Mouse (Mus musculus): ENCODE results near the gene Zfp11. TPM values are rescaled to one million over a fixed set of nuclear protein-coding genes. Genes with fewer than 3 reads are reported as not detected.
A peak's percentile ranks its signal among the peaks of the same experiment; 100 is the strongest.
"Not testable (repeated sequence)": the region's sequence is repeated elsewhere in the genome, so short reads cannot be mapped to it uniquely, and the experiment has no call there.

The Zfp11 gene
- polyA plus RNA-seq (2015; fragmentation: Nextera tagmentation; extraction: Ambion mirVana): 4.5 and 5.0 TPM in 2 replicates

DNA sequence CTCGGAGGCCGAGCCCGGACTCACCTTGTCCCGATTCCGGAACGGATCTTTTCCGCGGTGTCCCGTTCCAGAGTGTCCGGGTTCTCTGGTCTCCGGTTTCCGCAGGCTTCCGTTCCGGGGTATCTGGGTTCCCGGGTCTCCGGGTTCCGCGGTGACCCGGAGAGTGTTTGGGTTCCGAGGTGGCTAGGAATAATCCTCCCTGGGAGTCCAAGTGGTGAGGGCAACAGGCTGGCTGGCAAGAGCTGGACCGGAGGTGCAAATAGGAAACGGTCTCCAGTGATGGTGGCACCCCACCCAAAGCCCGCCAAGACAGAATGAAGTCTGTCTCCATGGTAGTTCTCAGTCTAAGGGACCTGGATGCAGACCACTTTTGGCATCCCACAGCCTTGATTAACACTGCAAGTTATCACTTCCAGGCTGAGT lies at the start of gene Zfp11:
Gene Zfp11, minus strand, starts transcription at position 64 of the 423 bp plus-strand sequence.
- 0 out of 2 replicates have a peak, but pooled peaks have one; percentile 61 for ATAC-seq (ENCODE audit: insufficient number of reproducible peaks, low FRiP score, low TSS enrichment, low read depth)
- Histone ChIP-seq H3K9ac (peak within 1 kb of the TSS; percentile 76), H3K27ac (peak within 1 kb of the TSS; percentile 38; the same call in 1 of the 2 replicates), H3K4me1 (peaks cover 9% of the 10 kb centered on the region), H3K4me3 (peak within 1 kb of the TSS; percentile 73), H3K9me3 (no peaks in the 10 kb centered on the region), H3K36me3 (no peaks in the 10 kb centered on the region), H3K4me2 (peak within 1 kb of the TSS; percentile 70), H3K27me3 (no peaks in the 10 kb centered on the region)
- WGBS: under 1% methylated on average over 23 of the region's 23 CpGs

DNA sequence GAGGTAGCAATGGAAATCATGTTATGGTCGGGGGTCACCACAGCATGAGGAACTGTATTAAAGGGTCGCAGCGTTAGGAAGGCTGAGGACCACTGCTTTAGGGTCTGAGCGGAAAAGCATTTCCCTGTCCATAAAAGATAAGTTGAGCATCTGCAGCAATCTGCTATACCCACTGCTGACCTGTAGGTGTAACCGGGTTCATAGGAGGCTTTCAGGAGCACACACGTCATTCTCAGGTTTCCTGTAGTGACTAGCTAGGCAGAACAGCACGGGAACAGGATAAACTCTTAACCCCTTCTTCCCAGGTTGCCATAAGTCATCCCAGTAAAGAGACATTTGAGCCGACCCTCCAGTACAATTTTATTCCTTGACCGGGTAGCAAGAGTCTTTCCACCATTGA lies 47.1 kb upstream of the Zfp11 start:
- Histone ChIP-seq H3K4me3 (no peak overlapping the region), H3K9me3 (no peaks in the 10 kb centered on the region), H3K4me1 (peaks cover 7% of the 10 kb centered on the region; the same call in 1 of the 2 replicates), H3K9ac (no peak overlapping the region), H3K4me2 (no peak overlapping the region), H3K36me3 (peaks cover 30% of the 10 kb centered on the region), H3K27me3 (no peaks in the 10 kb centered on the region), H3K27ac (no peak overlapping the region)
- WGBS: 80% methylated on average over 9 of the region's 9 CpGs
- no peak for ATAC-seq (ENCODE audit: insufficient number of reproducible peaks, low FRiP score, low TSS enrichment, low read depth)

GRCm38 (mm10) chr5:129715326-129715861 lies 45.5 kb upstream of the Zfp11 start, which contains the start of gene Mrps17:
TSS of gene Mrps17 (plus strand) at chr5:129715497.
- Histone ChIP-seq H3K4me1 (peaks cover 7% of the 10 kb centered on the region; the same call in 1 of the 2 replicates), H3K9me3 (no peaks in the 10 kb centered on the region), H3K36me3 (peaks cover 30% of the 10 kb centered on the region), H3K27me3 (no peaks in the 10 kb centered on the region), H3K27ac (peak within 1 kb of the TSS; percentile 17; the same call in 1 of the 2 replicates), H3K9ac (peak within 1 kb of the TSS; percentile 54), H3K4me3 (peak within 1 kb of the TSS; percentile 61), H3K4me2 (peak within 1 kb of the TSS; percentile 74)
- 1% methylated on average over 33 of the region's 33 CpGs for WGBS
- peak; percentile 92 for ATAC-seq (ENCODE audit: insufficient number of reproducible peaks, low FRiP score, low TSS enrichment, low read depth)

DNA sequence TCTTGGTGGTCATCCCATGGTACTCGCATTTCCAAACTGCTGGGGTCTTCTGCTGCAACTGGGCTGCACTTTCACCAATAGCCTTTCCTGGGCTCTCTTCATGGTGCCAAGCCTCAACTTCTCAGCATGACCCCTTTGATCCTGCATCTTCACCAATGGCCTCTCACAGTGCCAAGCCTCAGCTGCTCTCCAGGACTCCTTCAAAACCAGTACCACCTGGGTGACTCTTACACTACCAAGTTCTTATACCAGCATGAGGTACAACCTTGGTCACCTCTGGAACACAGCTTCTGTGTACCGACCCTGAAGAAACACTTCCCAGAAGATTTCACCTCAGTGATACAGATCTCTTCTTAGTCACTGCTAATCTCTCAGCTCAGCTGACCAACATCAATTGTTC lies 38.5 kb upstream of the Zfp11 start, which contains the start of gene Sept14:
Gene Sept14, minus strand, starts transcription at position 101 of the 400 bp plus-strand sequence.
- 65% methylated on average over 2 of the region's 2 CpGs for WGBS
- Histone ChIP-seq H3K9me3 (no peaks in the 10 kb centered on the region), H3K4me3 (no peak within 1 kb of the TSS), H3K27ac (no peak within 1 kb of the TSS), H3K36me3 (no peaks in the 10 kb centered on the region), H3K9ac (no peak within 1 kb of the TSS), H3K4me1 (no peaks in the 10 kb centered on the region), H3K4me2 (no peak within 1 kb of the TSS), H3K27me3 (peaks cover 2% of the 10 kb centered on the region; the same call in 1 of the 2 replicates)
- no peak for ATAC-seq (ENCODE audit: insufficient number of reproducible peaks, low FRiP score, low TSS enrichment, low read depth)

DNA sequence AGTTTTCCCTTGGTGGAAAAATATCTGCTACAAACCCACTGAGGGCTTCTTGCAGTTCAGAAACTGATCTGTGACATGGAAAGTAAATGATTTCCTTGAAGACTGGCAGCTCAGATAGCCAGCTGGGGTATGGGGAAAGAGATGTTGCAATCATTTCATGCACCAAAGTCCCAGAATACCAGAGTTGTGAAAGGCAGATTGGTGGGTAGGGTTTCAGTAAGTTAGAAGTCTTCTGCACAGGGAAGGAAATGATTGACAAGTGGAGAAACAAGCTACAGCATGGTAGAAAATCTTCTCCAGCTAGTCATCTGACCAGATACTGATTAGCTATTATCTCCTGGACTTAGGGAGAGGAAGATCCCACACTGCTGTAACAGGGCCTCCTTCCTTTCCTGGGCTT lies 33.5 kb upstream of the Zfp11 start:
- no peak overlapping the region for H3K27ac ChIP-seq
- no peak for ATAC-seq (ENCODE audit: insufficient number of reproducible peaks, low FRiP score, low TSS enrichment, low read depth)
- H3K27me3 ChIP-seq: peaks cover 16% of the 10 kb centered on the region; the same call in 1 of the 2 replicates
- H3K4me3 ChIP-seq: no peak overlapping the region
- no peak overlapping the region for H3K4me2 ChIP-seq
- no peaks in the 10 kb centered on the region for H3K4me1 ChIP-seq
- H3K9me3 ChIP-seq: no peaks in the 10 kb centered on the region
- no peaks in the 10 kb centered on the region for H3K36me3 ChIP-seq
- no peak overlapping the region for H3K9ac ChIP-seq

- Histone ChIP-seq H3K27ac (no peak overlapping the region), H3K36me3 (no peaks in the 10 kb centered on the region), H3K4me2 (no peak overlapping the region), H3K9me3 (no peaks in the 10 kb centered on the region), H3K4me3 (no peak overlapping the region), H3K9ac (no peak overlapping the region), H3K27me3 (peaks cover 16% of the 10 kb centered on the region; the same call in 1 of the 2 replicates), H3K4me1 (no peaks in the 10 kb centered on the region)
- ATAC-seq (ENCODE audit: insufficient number of reproducible peaks, low FRiP score, low TSS enrichment, low read depth): no peak
- 75% methylated on average over 1 of the region's 1 CpGs for WGBS
Observed at GRCm38 (mm10) chr5:129701706-129702105, 31.8 kb upstream of the Zfp11 start.

DNA sequence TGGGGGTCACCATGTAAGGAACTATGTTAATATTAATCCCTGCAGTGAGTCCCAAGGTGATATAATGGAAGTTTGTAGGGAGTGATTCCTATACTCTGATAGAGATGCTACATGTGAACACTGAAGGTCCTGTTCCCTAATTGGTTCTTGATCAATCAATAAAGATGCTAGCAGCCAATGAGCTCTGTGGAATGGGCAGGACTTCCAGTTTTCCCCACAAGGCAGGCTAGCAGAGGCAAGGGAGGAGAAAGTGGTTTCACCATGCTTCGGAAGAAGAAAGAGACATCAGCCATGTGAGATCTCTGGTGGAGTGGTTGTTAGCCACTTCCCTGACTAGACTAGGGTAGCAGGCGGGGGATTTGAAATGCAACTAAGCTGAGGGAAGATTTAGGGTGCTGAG lies 30.6 kb upstream of the Zfp11 start:
- no peak overlapping the region for H3K27ac ChIP-seq
- no peak for ATAC-seq (ENCODE audit: insufficient number of reproducible peaks, low FRiP score, low TSS enrichment, low read depth)
- no peaks in the 10 kb centered on the region for H3K4me1 ChIP-seq
- H3K9me3 ChIP-seq: no peaks in the 10 kb centered on the region
- H3K36me3 ChIP-seq: no peaks in the 10 kb centered on the region
- no peak overlapping the region for H3K9ac ChIP-seq
- 41% methylated on average over 2 of the region's 2 CpGs for WGBS
- no peak overlapping the region for H3K4me2 ChIP-seq
- peak overlapping the region; percentile 11; the same call in 1 of the 2 replicates for H3K4me3 ChIP-seq
- H3K27me3 ChIP-seq: peaks cover 16% of the 10 kb centered on the region; the same call in 1 of the 2 replicates

DNA sequence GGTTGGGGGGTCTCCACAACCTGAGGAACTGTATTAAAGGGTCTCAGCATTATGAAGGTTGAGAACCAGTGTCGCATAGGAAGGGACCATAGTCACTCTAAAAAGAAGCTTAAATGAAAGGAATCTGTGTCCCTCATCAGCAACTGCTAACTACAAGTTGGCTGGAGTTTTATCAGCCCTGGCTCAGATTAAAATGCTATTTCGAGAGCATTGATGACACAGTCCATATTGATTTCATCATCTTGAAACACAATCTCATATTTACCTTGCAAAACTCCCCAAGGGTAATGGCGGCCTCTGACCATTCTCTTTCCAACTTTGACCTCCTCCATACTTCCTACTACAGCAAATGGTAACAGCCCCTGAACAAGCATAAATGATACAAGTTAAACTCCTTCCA lies 20.6 kb upstream of the Zfp11 start:
- Histone ChIP-seq H3K27ac (no peak overlapping the region), H3K27me3 (no peaks in the 10 kb centered on the region), H3K9ac (no peak overlapping the region), H3K4me1 (no peaks in the 10 kb centered on the region), H3K4me3 (no peak overlapping the region), H3K36me3 (no peaks in the 10 kb centered on the region), H3K9me3 (no peaks in the 10 kb centered on the region), H3K4me2 (no peak overlapping the region)
- ATAC-seq (ENCODE audit: insufficient number of reproducible peaks, low FRiP score, low TSS enrichment, low read depth): no peak
- 82% methylated on average over 3 of the region's 3 CpGs for WGBS

DNA sequence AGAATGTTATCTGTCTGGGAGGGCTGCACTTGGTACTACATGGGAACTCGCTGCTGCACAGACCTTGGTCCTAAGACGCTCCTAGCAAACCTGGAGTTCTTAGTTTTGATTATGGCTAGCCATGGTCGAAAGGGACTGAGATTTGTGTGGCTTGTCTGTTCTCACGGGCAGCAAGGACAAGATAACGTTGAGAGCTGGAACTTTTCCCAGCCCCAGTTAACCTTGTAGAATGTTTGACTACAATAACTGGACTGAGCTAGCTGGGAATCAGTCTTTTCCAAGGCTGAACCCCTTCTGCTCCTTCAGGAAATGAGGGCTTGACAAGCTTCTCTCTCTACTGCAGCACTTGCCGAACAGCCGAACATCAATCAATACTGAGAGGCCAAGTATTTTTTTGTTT lies 17.7 kb upstream of the Zfp11 start:
- no peaks in the 10 kb centered on the region for H3K27me3 ChIP-seq
- 85% methylated on average over 7 of the region's 7 CpGs for WGBS
- no peak overlapping the region for H3K27ac ChIP-seq
- no peaks in the 10 kb centered on the region for H3K4me1 ChIP-seq
- H3K9ac ChIP-seq: no peak overlapping the region
- no peak for ATAC-seq (ENCODE audit: insufficient number of reproducible peaks, low FRiP score, low TSS enrichment, low read depth)
- no peak overlapping the region for H3K4me2 ChIP-seq
- no peaks in the 10 kb centered on the region for H3K36me3 ChIP-seq
- H3K4me3 ChIP-seq: no peak overlapping the region
- H3K9me3 ChIP-seq: no peaks in the 10 kb centered on the region

DNA sequence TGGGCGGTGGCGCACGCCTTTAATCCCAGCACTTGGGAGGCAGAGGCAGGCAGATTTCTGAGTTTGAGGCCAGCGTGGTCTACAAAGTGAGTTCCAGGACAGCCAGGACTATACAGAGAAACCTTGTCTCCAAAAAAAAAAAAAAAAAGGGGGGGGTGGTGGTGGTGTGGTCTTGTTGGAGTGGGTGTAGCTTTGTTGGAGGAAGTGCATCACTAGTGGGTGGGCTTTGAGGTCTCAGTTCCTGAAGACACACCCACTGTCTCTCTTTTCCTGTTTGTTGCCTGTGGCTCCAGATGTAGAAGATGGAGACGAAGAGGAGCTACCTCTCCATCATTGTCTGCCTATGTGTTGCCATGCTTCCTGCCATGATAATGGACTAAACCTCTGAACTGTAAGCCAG lies 15.2 kb upstream of the Zfp11 start:
- WGBS: 91% methylated on average over 5 of the region's 5 CpGs
- not testable (repeated sequence) for H3K27me3 ChIP-seq; H3K9me3 ChIP-seq; H3K36me3 ChIP-seq; ATAC-seq (ENCODE audit: insufficient number of reproducible peaks, low FRiP score, low TSS enrichment, low read depth); H3K27ac ChIP-seq; H3K4me3 ChIP-seq; H3K4me1 ChIP-seq; H3K4me2 ChIP-seq; H3K9ac ChIP-seq

DNA sequence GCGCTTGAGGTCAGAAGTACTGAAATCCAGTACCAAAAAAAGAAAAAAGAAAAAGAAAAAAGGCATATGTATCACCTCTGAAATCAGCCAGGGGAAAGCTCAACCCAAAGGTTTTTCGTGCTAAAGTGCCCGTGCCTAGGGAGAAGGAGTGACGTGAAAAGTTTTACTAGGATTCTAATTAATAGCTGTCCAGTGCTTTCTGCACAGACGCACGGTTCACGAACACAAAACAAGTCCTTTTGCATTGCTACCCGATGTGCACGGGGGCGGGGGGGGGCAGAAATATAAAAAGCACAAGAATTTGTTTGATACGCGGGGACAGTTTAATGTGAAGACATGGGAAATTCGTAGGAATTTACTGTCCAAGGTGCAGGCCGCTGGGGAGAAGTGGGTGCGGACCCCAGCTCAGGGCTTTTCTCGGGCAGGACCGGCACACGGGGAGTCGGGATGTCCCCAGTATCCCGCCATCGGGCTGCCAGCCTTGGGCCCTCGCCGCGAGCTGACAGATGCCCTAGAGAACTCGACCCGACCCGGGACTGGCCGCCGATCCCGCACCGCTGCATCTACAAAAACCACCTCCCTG lies 355 bp downstream of the Zfp11 start:
- ATAC-seq (ENCODE audit: insufficient number of reproducible peaks, low FRiP score, low TSS enrichment, low read depth): no peak
- under 1% methylated on average over 31 of the region's 31 CpGs for WGBS
- Histone ChIP-seq H3K4me1 (peaks cover 9% of the 10 kb centered on the region), H3K36me3 (no peaks in the 10 kb centered on the region), H3K9ac (peak overlapping the region; percentile 76), H3K9me3 (no peaks in the 10 kb centered on the region), H3K27ac (peak overlapping the region; percentile 38; the same call in 1 of the 2 replicates), H3K4me2 (peak overlapping the region; percentile 70), H3K27me3 (no peaks in the 10 kb centered on the region), H3K4me3 (peak overlapping the region; percentile 73)

GRCm38 (mm10) chr5:129667851-129668250 lies 2.0 kb downstream of the Zfp11 start:
- Histone ChIP-seq H3K4me1 (peaks cover 9% of the 10 kb centered on the region), H3K4me3 (no peak overlapping the region), H3K27ac (no peak overlapping the region), H3K27me3 (no peaks in the 10 kb centered on the region), H3K36me3 (no peaks in the 10 kb centered on the region), H3K9ac (no peak overlapping the region), H3K9me3 (no peaks in the 10 kb centered on the region), H3K4me2 (no peak overlapping the region)
- no peak for ATAC-seq (ENCODE audit: insufficient number of reproducible peaks, low FRiP score, low TSS enrichment, low read depth)
- 86% methylated on average over 4 of the region's 4 CpGs for WGBS
